Mouse (Mus musculus) G1E (cell line): ENCODE data around the gene Myh3.

Source experiments
- CTCF ChIP-seq: IDR thresholded peaks from 2 replicates; pipeline ENCODE4 v1.5.1; 2012; ENCODE audit warnings: low read depth, low read length, inconsistent platforms, mixed read lengths
- GATA2 ChIP-seq: IDR thresholded peaks from 2 replicates; pipeline ENCODE4 v1.6.1; 2012; ENCODE audit warnings: low read depth, low read length, inconsistent platforms, borderline replicate concordance
- TAL1 ChIP-seq: conservative IDR thresholded peaks from 2 replicates; pipeline ENCODE4 v1.6.1; 2012; ENCODE audit warnings: low read depth, low read length, inconsistent platforms, mixed read lengths

- TF ChIP-seq CTCF, result no peak
- TF ChIP-seq GATA2, result no peak
- no peak for TF ChIP-seq TAL1
Observed at GRCm38 (mm10) chr11:67030904-67031602, 47.0 kb upstream of the Myh3 start.
